Mouse (Mus musculus): ENCODE results near the gene Cox20.
"Not testable (repeated sequence)": the region's sequence is repeated elsewhere in the genome, so short reads cannot be mapped to it uniquely, and the experiment has no call there.

DNA sequence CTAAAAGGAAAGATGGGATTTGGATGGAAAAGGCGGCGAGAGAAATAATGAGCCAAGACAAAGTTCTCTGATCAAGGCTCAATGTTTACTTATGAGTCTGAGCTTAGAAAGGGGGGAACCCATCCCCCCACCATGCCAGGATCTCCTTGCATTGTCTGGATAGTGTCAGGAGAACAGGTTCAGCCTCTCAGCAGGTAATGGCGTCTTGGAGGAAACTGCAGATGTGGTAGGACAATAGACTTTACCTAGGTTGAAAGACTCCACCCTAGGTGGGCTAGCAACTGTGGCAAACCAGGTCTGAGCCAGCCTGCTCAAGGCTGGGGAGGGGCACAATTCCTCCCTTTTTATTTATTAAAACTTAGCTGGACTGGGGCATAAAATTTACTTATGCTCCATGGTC lies 35.6 kb upstream of the Cox20 start:
- not testable (repeated sequence) for TF ChIP-seq CTCF (IDR thresholded peaks at IDR 0.05; ENCODE audit: low read depth); EP300 (optimal IDR thresholded peaks at IDR 0.05)
